Mouse (Mus musculus) CD4-positive, CD25-positive, alpha-beta regulatory T cell, adult 4 months (primary cell): ENCODE measurements around the gene Col8a1. TPM values are rescaled to one million over a fixed set of nuclear protein-coding genes. Genes with fewer than 3 reads are reported as not detected.

Source experiments
- ATAC-seq: one replicate; pipeline ENCODE4 v1.8.0; 2017
- polyA plus RNA-seq, 2 experiments: library from polyadenylated mRNA; unstranded; fragments of 100-300 nt; shearing (Covaris generic); gene quantifications; one replicate each; pipeline ENCODE4 v1.2.1; 2017

Col8a1 gene
- not detected for polyA plus RNA-seq

GRCm38 (mm10) chr16:57754526-57755125, at the start of gene Col8a1:
Gene Col8a1 (minus strand): TSS chr16:57754737.
- no peak for ATAC-seq

- ATAC-seq, result no peak
Observed at GRCm38 (mm10) chr16:57801886-57802285, 47.3 kb upstream of the Col8a1 start.

- no peak for ATAC-seq
Observed at GRCm38 (mm10) chr16:57796321-57796720, 41.8 kb upstream of the Col8a1 start.

- ATAC-seq, result no peak
Observed at GRCm38 (mm10) chr16:57779011-57779410, 24.5 kb upstream of the Col8a1 start.

GRCm38 (mm10) chr16:57765615-57766014, 11.1 kb upstream of the Col8a1 start:
- no peak for ATAC-seq

- ATAC-seq, result no peak
Observed at GRCm38 (mm10) chr16:57759862-57760261, 5.3 kb upstream of the Col8a1 start.

GRCm38 (mm10) chr16:57755708-57756107, 1.2 kb upstream of the Col8a1 start:
- ATAC-seq, result no peak

GRCm38 (mm10) chr16:57755241-57755640, 704 bp upstream of the Col8a1 start:
- ATAC-seq, result no peak

GRCm38 (mm10) chr16:57753539-57754280, 827 bp downstream of the Col8a1 start:
- no peak for ATAC-seq

- ATAC-seq, result no peak
Observed at GRCm38 (mm10) chr16:57750549-57750948, 4.0 kb downstream of the Col8a1 start.

- no peak for ATAC-seq
Observed at GRCm38 (mm10) chr16:57748093-57748492, 6.4 kb downstream of the Col8a1 start.

GRCm38 (mm10) chr16:57747357-57748056, 7.0 kb downstream of the Col8a1 start:
- ATAC-seq, result no peak

GRCm38 (mm10) chr16:57740169-57740568, 14.4 kb downstream of the Col8a1 start:
- no peak for ATAC-seq

- no peak for ATAC-seq
Observed at GRCm38 (mm10) chr16:57734942-57735341, 19.6 kb downstream of the Col8a1 start.

- ATAC-seq, result no peak
Observed at GRCm38 (mm10) chr16:57733545-57733944, 21.0 kb downstream of the Col8a1 start.

- no peak for ATAC-seq
Observed at GRCm38 (mm10) chr16:57733139-57733538, 21.4 kb downstream of the Col8a1 start.

- no peak for ATAC-seq
Observed at GRCm38 (mm10) chr16:57724978-57725377, 29.6 kb downstream of the Col8a1 start.

- ATAC-seq, result no peak
Observed at GRCm38 (mm10) chr16:57718982-57719381, 35.6 kb downstream of the Col8a1 start.

GRCm38 (mm10) chr16:57698733-57699132, 55.8 kb downstream of the Col8a1 start:
- ATAC-seq, result no peak

- no peak for ATAC-seq
Observed at GRCm38 (mm10) chr16:57694694-57695093, 59.8 kb downstream of the Col8a1 start.

- no peak for ATAC-seq
Observed at GRCm38 (mm10) chr16:57693906-57694522, 60.5 kb downstream of the Col8a1 start.

GRCm38 (mm10) chr16:57685790-57686399, 68.6 kb downstream of the Col8a1 start:
- no peak for ATAC-seq

GRCm38 (mm10) chr16:57672251-57672650, 82.3 kb downstream of the Col8a1 start:
- no peak for ATAC-seq
